Mouse (Mus musculus) megakaryocyte, embryonic 14.5 days (primary cell): ENCODE results near the gene Pgm5.

Experiments used
- FLI1 ChIP-seq: IDR thresholded peaks from 2 replicates; pipeline ENCODE4 v1.6.1; 2012; ENCODE audit warnings: low read length, inconsistent platforms, mixed read lengths
- GATA1 ChIP-seq: IDR thresholded peaks from 3 replicates; pipeline ENCODE4 v1.6.1; 2012; ENCODE audit warnings: mixed read lengths, low read length, inconsistent platforms, borderline replicate concordance

DNA sequence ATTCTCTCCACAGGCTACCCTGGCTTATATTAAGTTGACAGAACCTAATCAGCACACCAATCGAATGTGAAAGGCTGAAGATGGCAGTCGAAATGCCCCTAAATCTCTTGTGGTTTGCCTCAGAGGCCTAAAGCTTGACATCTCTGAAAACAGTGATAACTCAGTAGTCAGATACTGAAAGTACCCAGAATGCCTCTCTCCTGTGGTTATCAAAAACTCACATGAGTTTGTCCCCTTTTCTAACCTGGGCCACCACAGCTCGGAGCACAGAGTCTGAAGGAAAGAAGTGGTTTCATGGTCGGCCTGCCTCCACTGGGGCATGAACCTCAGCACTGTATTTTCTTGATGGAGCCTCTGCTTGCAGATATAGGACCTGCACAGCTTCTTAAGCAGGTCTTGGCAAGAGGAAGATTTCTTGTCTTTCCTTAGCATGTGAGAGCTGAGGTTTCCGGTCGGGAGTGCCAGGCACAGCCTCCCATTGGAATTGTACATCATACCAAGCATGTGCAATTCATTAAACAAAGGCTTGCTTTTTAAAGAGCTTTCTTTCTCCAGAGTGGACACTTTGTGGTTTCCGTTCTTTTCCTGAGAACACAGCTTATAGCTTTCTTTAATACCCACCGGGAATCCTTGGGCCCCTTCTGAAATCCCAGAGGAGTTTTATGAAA is 215.4 kb downstream of the Pgm5 start:
- TF ChIP-seq GATA1 (no peak), FLI1 (no peak)
